Mouse (Mus musculus) frontal cortex, adult 2 months (tissue): ENCODE data around the gene Frmd4a. TPM values are rescaled to one million over a fixed set of nuclear protein-coding genes. Genes with fewer than 3 reads are reported as not detected.
A peak's percentile ranks its signal among the peaks of the same experiment; 100 is the strongest.

Source experiments
- DNase-seq, 2 experiments: peaks; one replicate each; pipeline ENCODE4 v3.0.0; 2022; ENCODE audit warnings: low spot score in 1 of 2; ENCODE audit errors: extremely low spot score in 1 of 2
- polyA plus RNA-seq: library from polyadenylated mRNA; depleted of rRNA; stranded (reverse); fragments of >200 nt; gene quantifications from 2 replicates; pipeline ENCODE4 v1.2.3, GENCODE M21; 2012

Frmd4a gene
- polyA plus RNA-seq, 1 experiment, result 39.5 TPM

DNA sequence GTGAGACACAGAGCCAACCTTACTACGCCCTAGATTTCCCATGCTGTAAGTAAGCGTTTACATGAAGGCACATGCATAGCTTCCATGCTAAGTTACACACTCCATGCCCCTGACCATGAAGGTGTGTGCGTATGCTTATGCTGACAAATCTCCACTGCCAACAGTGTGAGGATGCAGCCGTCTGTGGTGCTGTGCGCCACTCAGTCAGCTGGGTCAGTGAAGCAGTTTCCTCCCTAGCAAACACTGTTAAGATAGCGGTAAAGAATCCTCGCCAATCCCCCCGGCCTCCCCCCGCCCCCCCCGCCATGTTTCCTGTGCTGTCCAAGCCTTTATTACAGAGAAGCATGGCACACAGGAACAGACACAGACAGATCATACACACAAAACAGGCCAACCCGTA is 612.0 kb downstream of the Frmd4a start:
- no peak for DNase-seq

DNA sequence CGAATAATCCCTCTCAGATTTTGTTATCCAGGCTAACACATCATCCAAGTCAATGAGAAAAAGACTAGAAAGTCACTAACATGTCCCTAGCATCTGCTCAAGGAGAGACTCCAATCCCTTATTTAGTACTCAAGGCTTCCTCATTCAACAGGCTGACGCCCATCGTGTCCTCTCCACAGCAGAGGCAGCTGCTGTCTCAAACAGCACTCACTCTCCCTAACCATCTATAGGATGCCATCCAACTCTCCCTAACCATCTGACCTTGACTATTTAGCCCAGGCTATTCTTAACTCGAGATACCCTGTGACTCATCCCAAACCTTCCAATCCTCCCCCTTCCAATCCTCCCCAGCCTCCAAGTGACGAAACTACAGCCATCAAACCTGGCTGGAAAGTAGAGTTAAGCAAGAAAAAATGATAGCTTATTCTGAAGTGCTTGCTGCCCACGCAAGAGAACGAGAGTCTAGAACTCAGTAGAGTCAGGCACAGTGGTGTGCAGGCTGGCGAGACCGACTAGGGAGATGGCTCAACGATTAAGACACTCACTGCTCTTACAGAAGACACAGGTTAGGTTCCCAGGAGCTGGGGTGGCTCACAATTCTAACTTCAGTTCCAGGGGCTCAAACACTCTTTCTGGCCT is 612.8 kb downstream of the Frmd4a start:
- peak in 1 of 2 experiments; percentile 52 for DNase-seq

DNA sequence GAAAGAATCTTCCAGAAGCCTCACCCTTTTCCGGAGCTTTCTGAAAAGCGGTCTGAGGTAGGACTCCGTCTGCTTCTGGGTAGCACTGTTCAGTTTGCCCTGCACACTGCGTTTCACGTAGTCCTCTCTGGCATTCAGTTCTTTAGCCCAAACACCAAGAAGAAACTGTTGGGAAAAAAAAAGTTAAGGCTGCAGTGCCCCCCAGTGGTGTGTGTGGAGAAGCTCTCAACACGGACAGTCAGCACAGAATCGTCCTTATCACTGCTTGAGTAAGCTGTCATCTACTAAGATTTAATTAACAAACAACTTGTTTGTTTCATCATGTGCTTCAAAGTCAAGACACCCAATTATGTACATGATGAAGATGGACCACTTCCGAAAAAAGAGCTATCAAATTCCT is 618.3 kb downstream of the Frmd4a start:
- peak in 1 of 2 experiments; percentile 42 for DNase-seq

DNA sequence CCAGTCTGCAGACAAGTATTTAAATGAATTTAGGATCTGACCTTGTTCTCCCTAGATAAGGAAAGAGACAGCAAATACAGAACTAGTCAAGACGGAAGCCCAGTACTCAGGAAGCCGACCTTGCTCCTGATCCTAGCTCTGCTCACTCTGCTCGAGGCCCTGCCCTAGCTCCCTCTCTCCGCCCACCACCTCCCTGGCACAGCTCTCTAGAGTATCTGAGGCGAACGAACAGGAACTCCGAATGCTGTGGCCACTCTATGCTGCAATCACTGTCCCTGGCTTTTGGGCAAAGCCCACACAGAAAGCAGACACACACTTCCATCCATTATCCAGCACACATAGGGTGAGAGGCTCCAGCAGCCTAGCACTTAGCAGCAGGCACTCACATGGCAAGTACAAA is 619.1 kb downstream of the Frmd4a start:
- no peak for DNase-seq

DNA sequence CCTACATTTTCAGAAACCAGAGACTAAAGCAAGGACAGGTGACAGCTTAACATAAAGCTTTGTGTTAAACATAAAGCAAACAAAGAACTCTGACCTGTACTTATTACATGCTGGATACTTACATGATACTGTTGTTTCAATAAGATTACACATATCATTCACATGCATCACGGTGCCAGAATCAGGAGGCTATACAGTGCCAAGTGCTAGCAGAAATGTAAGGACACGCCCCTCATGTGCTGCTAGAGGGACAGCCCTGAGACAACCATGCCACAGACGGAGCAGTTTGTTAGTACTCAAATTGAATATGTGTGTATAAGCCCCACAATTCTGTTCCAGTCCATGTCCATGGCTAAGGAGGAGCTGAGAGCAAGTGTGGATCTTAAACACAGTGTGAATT is 620.7 kb downstream of the Frmd4a start:
- no peak for DNase-seq

DNA sequence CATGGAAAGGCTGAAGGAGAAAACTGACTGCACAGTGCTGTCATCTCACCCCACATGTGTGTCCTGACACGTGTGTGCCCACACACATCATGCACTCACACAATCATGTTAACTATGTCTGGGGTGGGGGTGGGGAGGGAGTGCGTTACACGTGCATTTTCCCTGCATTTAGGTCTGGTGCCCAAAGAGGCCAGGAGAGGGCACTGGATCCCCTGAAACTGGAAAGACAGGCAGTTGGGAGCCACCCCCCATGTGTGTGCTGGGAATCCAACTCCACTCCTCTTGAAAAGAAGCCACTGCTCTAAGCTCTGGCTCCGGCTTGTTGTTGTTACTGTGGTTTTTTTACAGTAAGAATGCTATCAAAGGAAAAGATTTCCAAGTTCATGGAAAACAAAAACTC is 627.5 kb downstream of the Frmd4a start:
- DNase-seq, result no peak

DNA sequence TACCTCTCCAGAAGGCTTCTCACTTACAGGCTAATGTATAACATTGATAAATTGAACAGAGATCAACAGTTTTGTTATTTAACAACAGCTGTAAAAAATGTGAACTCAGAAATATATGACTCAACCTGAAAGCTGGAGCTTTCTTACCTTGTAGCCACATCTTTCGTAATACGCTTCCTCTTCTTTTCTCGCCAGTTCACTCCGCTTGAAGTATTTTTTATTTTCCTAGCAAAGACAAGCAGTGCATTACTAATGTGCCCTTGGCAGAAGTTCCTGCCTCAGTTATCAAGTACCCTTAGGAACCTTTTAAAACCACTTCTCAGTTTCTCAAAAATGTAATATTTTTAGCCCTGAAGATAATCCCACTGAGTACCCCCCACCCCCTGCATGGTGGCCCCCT is 630.6 kb downstream of the Frmd4a start:
- no peak for DNase-seq

DNA sequence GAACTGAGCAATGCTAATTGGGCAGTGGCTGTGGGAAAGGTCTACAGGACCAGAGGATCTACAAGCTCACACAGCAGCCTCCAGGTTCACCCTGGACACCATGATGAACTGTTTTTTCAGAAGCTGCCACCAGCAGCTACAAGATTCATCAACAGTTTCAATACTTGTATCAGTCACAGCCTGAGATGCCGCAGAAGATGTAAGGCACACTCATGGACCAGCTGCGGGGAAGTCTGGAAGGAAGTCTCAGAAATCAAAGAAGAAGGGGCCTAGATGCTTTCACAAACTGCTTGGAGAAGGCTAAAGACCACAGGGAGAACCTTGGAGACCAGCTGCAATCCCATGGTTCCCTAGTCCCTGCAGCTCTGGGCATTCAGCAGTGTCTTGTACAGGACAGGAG is 632.1 kb downstream of the Frmd4a start:
- DNase-seq, result no peak

DNA sequence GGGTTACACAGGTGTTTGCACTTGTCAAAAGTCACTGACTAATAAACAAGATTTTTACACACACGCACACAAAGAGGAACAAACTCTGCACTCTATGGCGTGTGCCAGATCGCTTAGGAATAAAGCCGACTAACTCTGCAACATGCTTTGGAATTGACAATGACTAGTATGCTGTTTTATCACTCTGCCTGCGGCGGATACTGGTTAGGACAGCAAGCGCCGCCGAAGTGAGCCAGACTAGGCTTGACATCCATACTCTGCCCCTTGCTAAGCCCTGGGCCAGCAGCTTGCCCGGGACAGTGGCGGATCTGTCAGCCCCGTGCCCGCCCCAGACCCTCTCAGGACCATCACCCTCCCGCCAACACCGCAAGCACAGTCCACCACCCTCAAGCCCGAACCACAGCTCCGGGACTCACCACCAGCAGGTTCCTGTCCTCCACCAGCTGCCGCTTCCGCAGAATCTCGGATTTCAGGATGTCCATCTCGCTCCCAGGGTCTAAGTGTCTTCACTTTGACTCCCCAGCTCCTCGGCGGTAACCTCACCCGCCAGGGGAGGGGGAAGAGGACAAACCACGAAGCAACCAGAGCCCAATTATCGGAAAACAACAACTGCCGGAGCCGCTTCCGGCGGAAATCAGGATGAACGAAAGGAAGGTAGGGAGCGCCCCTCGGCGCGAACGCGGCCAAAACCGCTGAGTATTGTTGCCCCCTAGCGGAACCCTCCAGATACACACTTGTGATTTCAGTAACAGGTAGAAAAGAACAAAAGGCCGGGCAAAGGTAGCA is 634.2 kb downstream of the Frmd4a start, which contains the start of gene Prpf18:
Gene Prpf18, minus strand, starts transcription at position 614 of the 786 bp plus-strand sequence.
- DNase-seq, result peak; percentile 74 to 94

DNA sequence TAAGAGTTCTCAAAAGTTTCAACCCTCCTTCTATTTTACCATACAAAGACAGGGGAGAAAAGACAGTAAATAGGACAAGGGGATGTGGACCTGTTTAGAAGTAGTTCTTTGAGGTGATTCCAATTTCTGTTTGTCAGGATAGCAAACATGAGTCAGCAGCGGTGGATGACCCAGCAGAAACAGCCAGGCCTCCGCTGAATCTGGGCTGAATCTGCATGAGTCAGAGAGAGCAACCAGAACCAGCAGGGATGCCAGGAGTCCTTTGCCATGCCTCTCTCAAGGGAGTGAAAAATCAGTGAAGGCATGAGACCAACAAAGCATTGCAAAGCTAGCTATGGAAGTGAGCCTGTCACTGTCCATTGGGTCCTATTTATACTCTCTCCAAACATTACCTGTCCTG is 643.2 kb downstream of the Frmd4a start:
- DNase-seq, result no peak
